Mouse (Mus musculus) mouse trophoblast stem cell (cell line): Measurements from ENCODE around the gene Igll1.
"Not testable (repeated sequence)": the region's sequence is repeated elsewhere in the genome, so short reads cannot be mapped to it uniquely, and the experiment has no call there.

Source experiments
- in situ Hi-C, 2 experiments: fragments of 300-500 bp; cut with MseI, MboI; formaldehyde crosslinking; loops; 2 replicates in 1 of 2; 3 replicates in 1 of 2; pipeline ENCODE4 v1.15.1; 2025

Igll1 gene

DNA sequence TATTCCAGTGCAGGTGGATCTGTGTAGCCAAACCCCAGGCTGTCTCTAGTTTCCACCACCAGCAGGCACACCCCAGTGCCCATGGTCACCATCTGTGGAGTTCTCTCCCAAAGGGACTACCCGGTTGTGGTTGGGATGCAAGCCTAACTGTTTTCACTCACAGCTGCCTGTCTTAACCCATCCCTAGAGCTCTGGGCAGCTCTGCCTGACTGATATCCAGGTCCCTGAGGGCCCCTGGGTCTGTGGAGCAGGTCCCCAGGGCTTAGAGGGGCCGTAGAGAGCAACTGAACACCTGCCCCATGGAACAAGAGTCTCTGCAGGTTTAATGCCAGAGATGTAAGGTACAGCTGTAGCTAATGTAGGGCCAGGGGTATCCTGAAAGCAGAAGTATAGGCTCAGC is at the start of gene Igll1:
Gene Igll1, minus strand, starts transcription at position 8 of the 400 bp plus-strand sequence.
- in situ Hi-C loops = no loop called here

DNA sequence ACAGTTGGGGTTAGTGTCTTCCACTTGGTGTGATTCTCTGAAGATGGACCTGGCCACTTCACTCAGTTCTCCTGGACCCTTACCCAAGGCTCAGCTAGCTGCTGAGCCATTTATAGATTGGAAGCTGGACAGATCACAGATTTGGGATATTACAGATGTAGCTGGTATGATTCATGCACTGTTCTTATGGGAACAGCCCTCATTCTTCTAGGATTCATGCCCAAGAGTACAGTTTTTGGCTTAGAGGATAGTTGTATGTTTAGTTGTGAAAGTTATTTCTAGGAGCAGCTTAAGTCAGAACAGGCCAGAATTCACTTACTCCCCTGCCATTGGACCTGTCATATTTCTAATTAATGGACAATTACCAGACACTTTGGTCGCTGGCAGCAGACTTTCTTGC is 49.7 kb upstream of the Igll1 start:
- in situ Hi-C loops = no loop called here

DNA sequence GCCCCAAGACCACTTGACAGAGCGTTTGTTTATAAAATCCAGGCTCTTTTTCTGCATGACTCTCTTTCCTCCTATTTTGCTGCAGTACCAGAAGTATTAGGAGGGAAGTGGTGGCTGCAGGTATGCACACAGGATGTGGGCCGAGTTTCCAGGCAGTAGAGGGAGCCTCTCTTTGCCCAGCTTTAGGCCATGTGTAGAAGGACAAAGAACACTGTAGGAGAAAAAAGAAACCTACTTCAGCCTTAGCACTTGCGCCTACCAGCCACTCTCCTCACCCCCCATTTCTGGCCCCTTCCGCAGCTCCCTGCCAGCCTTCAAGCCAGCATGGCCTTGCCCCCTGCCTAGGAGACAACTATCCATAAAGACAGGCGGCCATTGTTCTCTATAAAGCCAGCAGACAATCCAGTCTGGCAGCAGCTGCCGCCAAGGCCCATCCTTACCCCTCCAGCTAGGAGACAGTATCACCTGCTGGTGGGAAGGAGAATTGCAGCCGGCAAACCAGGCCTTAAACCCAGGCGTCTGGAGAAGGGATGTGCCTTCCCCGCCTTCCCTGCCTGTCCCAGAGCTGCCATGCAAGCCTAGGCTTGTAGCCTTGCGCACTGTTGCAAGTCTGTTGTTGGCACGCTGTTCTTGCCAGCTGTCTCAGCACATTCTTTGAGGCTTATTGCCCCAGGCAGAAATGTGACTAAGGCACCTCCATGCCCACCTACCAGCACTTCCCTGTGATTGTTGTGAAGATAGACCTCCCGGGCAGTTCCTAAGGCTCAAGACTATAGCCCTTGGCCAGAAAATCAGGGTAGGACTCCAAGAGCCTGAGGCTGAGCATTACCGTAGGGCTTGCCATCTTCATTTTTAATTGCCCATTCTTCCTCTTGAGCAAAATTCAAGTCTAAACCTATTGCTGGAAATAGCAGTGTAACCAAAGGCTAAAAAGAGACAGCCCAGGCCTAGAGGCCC is 48.1 kb upstream of the Igll1 start:
- in situ Hi-C loops = no loop called here

DNA sequence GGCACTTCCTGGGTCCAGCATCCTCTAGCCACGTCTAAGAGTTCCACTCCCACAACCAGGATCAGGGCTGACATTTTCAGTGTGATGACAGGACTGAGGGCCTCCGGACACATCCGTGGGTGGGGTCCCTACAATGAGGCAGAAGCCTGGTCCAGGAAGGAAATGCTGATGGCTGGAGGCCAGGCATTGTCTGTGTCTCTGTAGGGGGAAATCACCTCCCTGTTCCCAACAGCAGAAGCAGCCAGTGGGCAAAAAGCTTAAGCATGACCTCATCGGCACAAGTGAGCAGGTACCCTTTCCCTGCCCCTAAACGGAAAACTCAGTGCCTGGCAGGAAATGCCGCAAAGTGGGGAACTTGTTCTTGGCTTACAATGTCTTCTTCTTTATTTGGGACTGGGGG is 44.0 kb upstream of the Igll1 start:
- in situ Hi-C loops = no loop called here

DNA sequence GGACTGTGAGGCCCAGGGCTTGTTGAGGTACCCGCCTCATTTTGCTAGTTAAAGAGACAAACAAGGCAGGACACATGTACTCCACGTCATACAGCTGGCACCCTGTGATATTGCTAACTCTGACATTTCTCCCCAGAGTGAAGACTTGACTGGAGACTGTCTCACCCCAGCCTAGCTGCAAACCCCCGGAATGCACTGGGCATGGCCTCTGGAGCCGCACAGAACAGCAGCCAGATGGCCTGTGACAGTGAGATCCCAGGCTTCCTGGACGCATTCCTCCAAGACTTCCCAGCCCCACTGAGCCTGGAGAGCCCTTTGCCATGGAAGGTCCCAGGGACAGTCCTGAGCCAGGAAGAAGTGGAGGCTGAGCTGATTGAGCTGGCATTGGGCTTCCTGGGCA is 39.4 kb upstream of the Igll1 start:
- in situ Hi-C loops = no loop called here

DNA sequence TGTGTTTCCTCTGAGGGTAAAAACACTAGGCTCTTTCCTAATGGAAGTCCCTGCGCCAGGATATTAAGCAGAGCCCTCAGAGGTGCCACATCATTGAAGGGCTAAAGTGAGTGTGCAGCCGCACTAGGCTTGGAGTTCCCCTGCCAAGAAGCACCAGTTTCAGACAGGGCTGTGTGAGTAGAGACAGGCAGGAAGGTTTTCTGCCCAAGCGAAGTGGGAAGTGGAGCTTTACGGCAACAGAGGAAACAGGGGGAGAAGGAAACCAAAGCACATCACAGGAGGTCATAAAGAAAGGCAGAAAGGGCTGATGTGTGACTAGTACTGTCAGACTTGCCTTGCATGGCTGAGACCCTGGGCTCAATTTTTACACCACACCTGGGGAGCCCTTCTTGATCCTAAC is 38.5 kb upstream of the Igll1 start:
- in situ Hi-C loops = no loop called here

DNA sequence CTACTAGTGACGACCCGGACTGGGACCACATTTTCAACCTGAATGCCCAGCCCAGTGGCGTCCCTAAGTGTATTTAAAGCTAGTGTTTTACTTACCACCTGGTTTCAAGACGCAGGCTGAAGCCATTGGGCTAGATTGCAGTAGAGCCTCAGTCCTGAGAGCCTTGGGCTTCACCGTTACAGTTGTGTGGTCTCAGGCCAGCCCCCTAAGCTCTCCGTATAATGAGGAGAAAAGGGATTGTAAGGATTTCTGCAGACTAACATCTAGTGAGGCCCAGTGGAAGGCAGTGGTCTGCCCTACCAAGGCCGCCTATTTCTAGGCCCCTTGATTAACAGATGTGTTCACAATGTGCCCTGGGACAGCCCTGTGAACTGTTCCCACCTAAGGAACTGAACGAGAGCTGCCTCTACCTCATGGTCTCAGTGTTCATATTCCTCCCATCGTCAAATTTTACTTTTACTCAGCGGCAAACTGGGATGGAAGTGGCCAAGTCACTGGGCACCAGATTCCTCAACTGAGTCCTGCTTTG is 33.3 kb upstream of the Igll1 start:
- in situ Hi-C loops = no loop called here

DNA sequence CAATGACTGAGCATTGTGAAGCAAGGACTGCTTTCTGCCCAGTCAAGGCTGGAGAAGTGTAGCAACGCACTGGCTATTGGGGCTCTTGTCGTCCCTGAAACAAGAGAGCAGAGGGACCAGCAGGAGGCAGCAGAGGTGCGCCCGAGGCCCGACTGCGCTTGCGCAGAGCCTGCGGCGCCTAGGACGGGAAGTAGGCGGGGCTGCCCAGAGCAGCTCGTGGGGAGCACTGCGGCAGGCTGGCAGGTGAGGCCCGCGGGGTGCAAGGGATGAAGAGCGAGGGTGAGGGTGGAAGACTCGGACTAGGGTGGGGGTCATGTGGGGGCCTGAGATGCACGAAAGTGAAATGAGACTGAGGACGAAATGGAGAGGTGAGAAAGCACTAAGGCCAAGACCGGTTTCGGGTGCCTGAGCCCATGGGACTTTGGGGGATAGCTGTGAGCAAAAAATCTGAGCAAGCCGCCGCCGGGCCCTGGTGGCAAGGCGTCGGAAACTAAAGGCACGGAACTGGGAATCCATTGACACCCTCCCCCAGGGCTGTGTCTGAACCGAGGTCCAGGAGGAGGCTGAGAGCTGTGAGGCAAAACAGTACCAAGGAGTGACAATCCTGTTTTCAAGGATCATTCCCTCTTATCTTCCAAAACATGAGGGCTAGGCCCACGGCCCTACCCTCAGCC is 32.7 kb upstream of the Igll1 start, which contains the start of gene Ppm1f:
Gene Ppm1f, plus strand, starts transcription at position 88 of the 674 bp plus-strand sequence.
- in situ Hi-C loops = no loop called here

DNA sequence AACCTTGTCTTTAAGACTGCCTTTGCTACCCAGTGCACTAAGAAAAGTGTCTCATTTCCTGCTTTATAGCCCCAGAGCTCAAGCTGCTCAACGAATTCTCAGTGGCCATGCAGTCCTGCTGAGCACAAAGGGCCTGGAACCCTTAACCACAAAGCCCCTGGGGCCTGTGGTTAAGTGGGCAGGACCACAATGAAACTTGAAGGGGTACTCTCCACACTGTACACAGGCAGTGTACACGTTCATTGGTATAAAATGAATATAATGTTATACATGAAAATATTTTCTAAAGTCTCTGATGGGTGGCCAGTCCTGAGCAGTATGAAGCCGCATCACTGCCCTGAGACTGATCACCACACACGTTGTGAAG is 32.2 kb upstream of the Igll1 start:
- in situ Hi-C loops = no loop called here

DNA sequence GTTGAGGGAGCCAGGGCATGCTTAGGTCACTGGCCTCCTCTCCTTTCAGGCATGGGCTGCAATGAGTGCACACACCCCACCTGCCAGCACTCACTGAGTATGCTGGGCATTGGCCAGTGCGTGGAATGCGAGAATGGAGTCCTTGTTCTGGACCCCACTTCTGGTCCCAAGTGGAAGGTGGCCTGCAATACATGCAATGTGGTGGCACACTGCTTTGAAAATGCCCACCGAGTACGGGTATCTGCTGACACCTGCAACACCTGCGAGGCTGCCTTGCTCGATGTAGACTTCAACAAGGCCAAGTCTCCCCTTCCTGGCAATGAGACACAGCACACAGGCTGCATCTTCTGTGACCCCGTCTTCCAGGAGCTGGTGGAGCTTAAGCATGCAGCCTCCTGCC is 28.6 kb upstream of the Igll1 start:
- in situ Hi-C loops = no loop called here

DNA sequence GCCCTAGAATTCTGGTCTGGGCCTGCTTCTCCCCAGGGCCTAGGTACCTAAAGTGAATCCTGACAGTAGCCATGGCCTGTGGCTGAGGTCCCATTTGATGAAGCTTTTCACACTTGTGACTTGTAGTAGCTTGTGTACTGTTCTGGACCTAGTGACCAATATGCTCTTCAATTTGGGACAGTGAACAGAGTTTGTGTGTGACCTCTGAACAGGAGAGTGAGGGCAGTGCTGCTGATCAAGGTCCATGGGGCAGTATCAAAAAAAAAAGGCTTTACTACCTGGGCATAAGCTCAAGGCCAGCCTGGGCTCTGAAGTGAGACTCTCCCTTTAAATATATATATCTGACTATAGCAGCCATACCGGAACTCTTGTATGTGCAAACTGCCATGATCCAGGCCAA is 24.6 kb upstream of the Igll1 start:
- in situ Hi-C loops = no loop called here

DNA sequence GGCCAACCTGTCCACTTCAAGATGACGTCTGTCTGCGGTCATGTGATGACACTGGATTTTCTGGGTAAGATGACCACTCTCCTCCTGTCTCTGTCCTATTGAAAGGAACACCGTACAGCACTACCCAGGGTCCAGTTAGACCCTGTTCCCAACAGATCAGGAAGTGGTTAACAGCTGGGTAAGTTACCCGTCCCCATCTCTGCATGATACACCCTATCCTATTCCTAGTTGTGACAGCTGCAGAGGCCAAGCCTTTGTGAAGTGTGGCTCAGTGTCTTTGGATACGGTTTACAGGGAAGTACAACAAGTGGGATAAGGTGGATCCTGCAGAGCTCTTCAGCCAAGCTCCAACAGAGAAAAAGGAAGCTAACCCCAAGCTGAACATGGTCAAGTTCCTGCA is 15.2 kb upstream of the Igll1 start:
- in situ Hi-C loops = no loop called here

DNA sequence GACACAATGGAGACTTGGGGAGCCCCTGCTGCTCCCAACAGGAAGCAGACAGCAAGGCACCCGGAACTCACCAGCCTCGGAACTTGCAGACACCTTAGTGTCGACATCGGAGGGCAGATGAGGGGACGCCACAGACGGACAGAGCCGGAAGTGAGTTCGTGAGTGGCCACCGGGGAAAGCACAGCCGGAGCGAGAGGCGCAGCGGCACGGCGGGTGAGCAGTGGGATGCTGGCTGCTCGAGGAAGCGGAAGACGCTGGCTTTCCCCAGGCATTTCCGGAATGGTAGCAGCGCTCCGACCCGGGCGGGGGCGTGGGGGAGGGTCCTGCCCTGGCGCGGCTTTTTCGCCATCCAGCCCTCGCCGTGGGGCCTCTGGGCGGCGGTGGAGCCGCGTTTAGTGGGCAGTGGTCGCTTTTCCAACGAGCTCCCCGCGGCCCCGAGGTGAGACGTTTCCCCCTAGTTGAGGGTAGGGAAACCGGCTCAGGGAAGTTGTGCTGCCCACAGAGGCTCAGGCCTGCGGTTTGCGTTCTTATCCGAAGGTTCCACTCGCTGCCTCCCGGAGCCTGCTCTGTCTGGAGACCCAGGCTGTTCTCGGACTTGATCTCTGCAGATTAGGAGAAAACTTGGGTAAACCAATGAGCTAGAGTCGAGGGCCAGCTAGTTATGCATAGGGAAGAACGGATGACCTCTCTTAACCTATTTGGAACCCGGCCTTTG is 7.0 kb upstream of the Igll1 start, which contains the start of the genes Top3b and Vpreb1:
Gene Top3b, plus strand, starts transcription at position 120 of the 715 bp plus-strand sequence.
Gene Vpreb1, minus strand, starts transcription at position 227 of the 715 bp plus-strand sequence.
- in situ Hi-C loops = no loop called here

DNA sequence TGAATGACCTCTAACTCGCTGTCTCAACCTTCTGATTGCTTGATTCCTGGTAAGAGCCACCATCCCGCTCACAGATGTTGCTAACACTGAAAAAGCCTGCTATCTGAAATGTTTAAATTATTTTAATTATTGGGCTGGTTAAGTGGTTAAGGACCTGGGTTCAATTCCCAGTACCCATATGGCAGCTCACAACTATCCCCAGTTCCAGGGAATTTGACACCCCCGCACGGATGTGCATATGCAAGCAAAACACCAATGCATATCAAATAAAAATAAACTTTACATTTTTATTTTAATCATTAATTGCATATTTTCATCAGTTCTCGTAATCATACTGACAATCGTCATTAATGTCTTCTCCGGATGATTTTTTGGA is 6.4 kb upstream of the Igll1 start:
- in situ Hi-C loops = no loop called here

DNA sequence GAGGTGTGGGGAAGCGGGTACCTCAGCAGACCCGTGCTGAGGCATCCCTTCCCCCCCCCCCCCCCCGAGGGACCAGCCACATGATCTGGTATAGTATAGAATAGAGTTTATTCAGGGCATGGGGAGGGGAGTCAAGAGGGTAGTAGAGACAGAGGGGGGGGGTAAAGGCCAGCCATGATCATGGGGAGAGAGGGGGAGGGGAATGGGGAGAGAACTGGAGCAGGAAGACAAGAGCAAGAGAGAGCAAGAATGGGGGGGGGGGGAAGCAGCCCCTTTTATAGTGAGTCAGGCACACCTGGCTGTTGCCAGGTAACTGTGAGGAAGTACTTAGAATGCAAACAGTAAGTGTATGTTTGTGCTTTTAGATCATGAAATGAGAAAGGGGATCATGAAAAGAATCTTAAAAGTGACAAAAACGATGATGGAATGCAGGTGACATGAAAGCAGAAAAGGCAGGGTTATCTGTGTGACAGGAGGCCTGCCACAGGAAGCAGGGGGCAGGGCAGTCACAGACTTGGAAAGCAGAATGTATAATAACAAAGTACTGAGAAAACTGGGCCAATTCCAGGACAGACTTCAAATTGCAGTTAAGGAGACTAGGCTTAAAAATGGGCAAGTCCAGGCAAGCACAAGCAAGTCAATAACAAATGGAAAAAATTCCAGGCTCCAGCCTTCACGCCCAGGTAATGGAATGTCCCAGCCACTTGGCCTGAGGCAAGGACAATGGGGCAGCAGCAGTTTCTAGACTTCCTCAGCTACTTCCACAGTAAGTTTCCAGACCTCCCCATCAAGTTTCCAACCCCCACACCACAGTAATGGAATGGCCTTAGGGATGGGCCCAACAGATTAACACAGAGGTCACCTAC is 2.1 kb upstream of the Igll1 start:
- in situ Hi-C loops = no loop called here

DNA sequence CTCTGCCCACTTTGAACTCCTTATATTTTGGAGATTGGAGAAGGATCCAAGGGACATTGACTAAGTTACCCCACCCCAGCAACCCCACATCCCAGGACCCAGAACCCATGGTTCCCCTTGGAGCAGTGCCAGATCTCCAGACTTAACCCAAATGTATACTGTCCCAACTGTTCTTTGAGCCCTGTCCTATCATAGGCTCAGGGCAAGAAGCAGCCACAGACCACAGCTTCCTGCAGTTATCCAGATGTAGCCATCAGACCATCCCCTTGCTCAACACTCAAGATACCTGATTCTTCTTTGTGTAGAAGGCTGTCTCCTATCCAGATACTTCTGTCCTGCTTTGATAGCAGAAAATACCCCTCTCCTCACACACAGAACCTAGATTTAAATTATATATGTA is 1.4 kb upstream of the Igll1 start:
- in situ Hi-C loops = no loop called here

DNA sequence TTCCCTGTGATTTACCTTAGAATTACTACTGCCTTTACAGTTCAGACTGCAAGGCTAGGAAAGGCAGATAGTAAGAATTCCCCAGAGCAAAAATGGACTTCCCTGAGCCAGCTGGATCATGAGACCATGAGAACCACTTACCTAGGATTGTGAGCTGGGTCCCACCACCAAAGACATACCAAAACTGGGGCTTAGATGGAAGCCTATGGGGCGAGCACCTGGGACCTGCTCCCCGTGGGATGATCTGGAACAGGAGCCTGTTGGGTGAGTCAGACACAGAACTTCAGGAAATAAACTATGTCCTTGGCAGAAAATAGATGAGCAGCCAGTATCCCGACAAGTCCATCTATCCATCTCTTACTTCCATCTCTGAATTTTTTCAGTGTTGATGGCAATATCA is 1.5 kb downstream of the Igll1 start:
- in situ Hi-C loops = no loop called here

DNA sequence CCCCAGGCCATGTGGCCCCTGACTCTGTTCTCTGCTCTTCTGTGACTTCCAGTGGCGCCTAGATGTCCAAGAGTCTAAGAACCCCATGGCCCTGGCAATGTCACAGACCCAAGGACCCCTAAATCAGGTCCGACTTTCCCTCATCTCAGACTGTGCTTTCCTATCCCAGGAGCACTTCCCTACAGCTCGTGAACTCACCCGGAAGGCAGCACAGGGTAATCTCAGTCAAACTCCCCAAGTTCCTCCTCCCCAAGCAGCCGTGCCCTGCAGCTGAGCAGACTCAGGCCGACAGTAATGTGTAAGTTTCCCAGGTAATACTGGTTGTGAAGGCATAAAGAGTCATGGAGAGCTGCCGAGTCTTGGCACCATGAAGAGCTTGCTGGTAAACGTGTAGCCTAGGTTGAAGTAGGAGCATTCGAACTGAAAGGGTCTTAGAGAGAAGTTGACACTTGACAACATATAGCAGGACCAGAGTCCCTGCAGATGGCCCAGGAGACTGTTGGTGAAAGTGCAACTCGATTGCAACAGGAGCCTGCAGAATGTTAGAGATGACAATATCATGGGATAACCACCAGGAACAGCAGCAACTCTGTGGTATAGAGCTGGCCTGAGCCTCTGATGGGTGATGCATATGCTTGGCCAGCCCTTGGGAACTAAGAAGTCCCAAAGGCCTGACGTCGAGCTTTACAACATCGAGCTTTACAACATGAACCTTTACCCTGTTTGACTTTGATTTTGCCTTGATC is 6.9 kb downstream of the Igll1 start:
- in situ Hi-C loops = no loop called here

DNA sequence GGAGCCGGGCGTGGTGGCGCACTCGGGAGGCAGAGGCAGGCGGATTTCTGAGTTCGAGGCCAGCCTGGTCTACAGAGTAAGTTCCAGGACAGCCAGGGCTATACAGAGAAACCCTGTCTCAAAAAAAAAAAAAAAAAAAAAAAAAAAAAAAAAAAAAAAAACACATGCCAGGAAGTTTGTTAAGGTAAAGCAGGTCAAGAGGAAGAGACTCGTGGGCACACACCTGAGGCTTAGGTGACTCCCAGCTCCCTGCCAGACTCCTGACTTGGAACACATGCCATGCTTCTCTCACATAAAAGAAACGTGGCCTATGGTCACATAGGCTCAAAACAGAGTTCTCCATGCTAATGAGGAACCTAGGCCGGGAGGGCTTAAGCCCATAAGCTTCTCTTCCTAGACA is 7.7 kb downstream of the Igll1 start:
- in situ Hi-C loops = not testable (repeated sequence)

DNA sequence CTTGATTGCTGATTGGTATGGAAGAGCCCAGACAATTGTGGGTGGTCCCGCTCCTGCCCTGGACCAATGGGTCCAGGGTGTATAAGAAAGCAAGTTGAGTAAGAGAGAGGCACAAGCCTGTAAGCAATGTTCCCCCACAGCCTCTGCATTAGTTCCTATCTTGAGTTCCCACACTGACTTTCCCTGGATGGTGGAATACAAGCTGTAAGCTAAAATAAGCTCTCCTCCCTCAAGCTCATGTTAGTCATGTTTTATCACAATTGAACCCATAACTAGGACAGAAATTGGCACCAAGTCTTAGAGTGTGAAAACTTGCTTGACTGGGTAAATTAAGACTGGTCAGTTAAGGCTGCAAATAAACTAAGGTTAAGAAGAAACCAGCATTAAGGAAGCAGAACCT is 8.2 kb downstream of the Igll1 start:
- in situ Hi-C loops = no loop called here
